14 mouse cellular contexts compared by ENCODE assay signal in the genomic region with DNA sequence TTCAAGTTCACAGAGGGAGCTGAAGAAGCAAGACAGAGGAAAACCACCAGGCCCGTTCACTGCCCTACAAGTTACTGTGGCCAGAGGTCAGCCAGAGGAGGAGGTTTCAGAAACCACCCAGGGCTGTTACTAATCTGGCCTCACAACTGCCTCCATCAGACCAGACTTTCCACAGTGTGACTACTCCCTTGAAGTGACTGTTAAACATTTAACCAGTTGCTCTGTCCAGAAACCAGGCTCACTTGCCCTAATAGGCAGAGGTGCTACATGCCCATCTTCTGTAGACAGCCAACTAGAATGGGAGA. TPM values are rescaled to one million over a fixed set of nuclear protein-coding genes. Genes with fewer than 3 reads are reported as not detected.
DNase-seq lines count a peak whose midpoint lies in the region; ATAC-seq lines count a peak whose summit lies in the region.
"Had no signal": no experiment of that assay in that cellular context is flagged by ENCODE, and none has a peak within 500 bp of the region (broad histone marks: within the 10 kb centered on the region; RNA-seq: fewer than 3 reads in every experiment).

No protein-coding gene starts in this region.

- no peaks in the 10 kb centered on the region for H3K9me3 ChIP-seq in heart, embryonic 13.5 days
- H3K9me3 ChIP-seq in heart, embryonic 11.5 days (replicated peaks; ENCODE audit: control insufficient read depth, low read length): no peaks in the 10 kb centered on the region
- no peaks in the 10 kb centered on the region for H3K9me3 ChIP-seq in kidney, embryonic 14.5 days (ENCODE audit: control insufficient read depth, low read length)
- H3K9me3 ChIP-seq in stomach, embryonic 16.5 days (replicated peaks; ENCODE audit: control insufficient read depth, low read length): no peaks in the 10 kb centered on the region
- H3K9me3 ChIP-seq: embryonic facial prominence, embryonic 12.5 days; heart, embryonic 10.5 days; midbrain, embryonic 10.5 days; neural tube, embryonic 13.5 days had no signal

- H3K27ac ChIP-seq in heart, embryonic 13.5 days (replicated peaks): peak overlapping the region; percentile 41; the same call in 1 of the 2 replicates
- H3K27ac ChIP-seq in heart, embryonic 11.5 days (ENCODE audit: low read depth, low read length): no peak overlapping the region
- H3K27ac ChIP-seq in kidney, embryonic 14.5 days (ENCODE audit: low read depth, low read length): peak overlapping the region; percentile 5; the same call in 1 of the 2 replicates
- peak overlapping the region; percentile 84 for H3K27ac ChIP-seq in stomach, embryonic 16.5 days (ENCODE audit: low read length)
- H3K27ac ChIP-seq: embryonic facial prominence, embryonic 12.5 days; heart, embryonic 10.5 days; liver, embryonic 14.5 days; midbrain, embryonic 10.5 days; neural tube, embryonic 13.5 days had no signal

- H3K36me3 ChIP-seq in heart, embryonic 13.5 days: peaks cover 11% of the 10 kb centered on the region
- no peaks in the 10 kb centered on the region; the same call in 1 of the 2 replicates for H3K36me3 ChIP-seq in heart, embryonic 11.5 days (ENCODE audit: control insufficient read depth, insufficient read depth, low read length)
- H3K36me3 ChIP-seq in kidney, embryonic 14.5 days (ENCODE audit: control insufficient read depth, insufficient read depth, low read length): 0 out of 2 replicates have a peak, but pooled peaks cover 2% of the 10 kb centered on the region
- no peaks in the 10 kb centered on the region for H3K36me3 ChIP-seq in stomach, embryonic 16.5 days (ENCODE audit: control insufficient read depth, insufficient read depth, low read length)
- H3K36me3 ChIP-seq: neural tube, embryonic 13.5 days had no signal

- peaks cover 60% of the 10 kb centered on the region for H3K4me1 ChIP-seq in heart, embryonic 13.5 days
- peaks cover 32% of the 10 kb centered on the region for H3K4me1 ChIP-seq in heart, embryonic 11.5 days (ENCODE audit: control insufficient read depth, insufficient read depth, low read length)
- H3K4me1 ChIP-seq in kidney, embryonic 14.5 days (ENCODE audit: control insufficient read depth, insufficient read depth, low read length): peaks cover 27% of the 10 kb centered on the region
- peaks cover 54% of the 10 kb centered on the region for H3K4me1 ChIP-seq in stomach, embryonic 16.5 days (ENCODE audit: control insufficient read depth, insufficient read depth, low read length)

- no peak overlapping the region for H3K4me3 ChIP-seq in heart, embryonic 13.5 days
- H3K4me3 ChIP-seq in heart, embryonic 11.5 days (ENCODE audit: low read depth, low read length): no peak overlapping the region
- H3K4me3 ChIP-seq in kidney, embryonic 14.5 days (ENCODE audit: low read length): no peak overlapping the region
- H3K4me3 ChIP-seq in stomach, embryonic 16.5 days (replicated peaks; ENCODE audit: low read length): no peak overlapping the region
- H3K4me3 ChIP-seq: embryonic facial prominence, embryonic 12.5 days; heart, embryonic 10.5 days; midbrain, embryonic 10.5 days; neural tube, embryonic 13.5 days had no signal

- H3K27me3 ChIP-seq in heart, embryonic 13.5 days (replicated peaks): no peaks in the 10 kb centered on the region
- H3K27me3 ChIP-seq in heart, embryonic 11.5 days (ENCODE audit: control insufficient read depth, insufficient read depth, low read length): no peaks in the 10 kb centered on the region
- no peaks in the 10 kb centered on the region for H3K27me3 ChIP-seq in kidney, embryonic 14.5 days (ENCODE audit: control insufficient read depth, insufficient read depth, low read length)
- no peaks in the 10 kb centered on the region for H3K27me3 ChIP-seq in stomach, embryonic 16.5 days (ENCODE audit: control insufficient read depth, insufficient read depth, low read length)
- H3K27me3 ChIP-seq: embryonic facial prominence, embryonic 12.5 days; neural tube, embryonic 13.5 days had no signal

- no peak for ATAC-seq in heart, embryonic 13.5 days (ENCODE audit: extremely low read depth, insufficient number of reproducible peaks, low FRiP score, low TSS enrichment)
- no peak for ATAC-seq in heart, embryonic 11.5 days (replicated peaks; ENCODE audit: insufficient number of reproducible peaks, low FRiP score, low TSS enrichment)
- no peak; the same call in 1 of the 2 replicates for ATAC-seq in kidney, embryonic 14.5 days (ENCODE audit: low FRiP score, low TSS enrichment)
- no peak for ATAC-seq in stomach, embryonic 16.5 days (ENCODE audit: insufficient read depth, low FRiP score)

- H3K4me2 ChIP-seq in heart, embryonic 13.5 days: no peak overlapping the region
- H3K4me2 ChIP-seq in heart, embryonic 11.5 days: no peak overlapping the region
- no peak overlapping the region for H3K4me2 ChIP-seq in kidney, embryonic 14.5 days (replicated peaks; ENCODE audit: low read depth, low read length)
- no peak overlapping the region for H3K4me2 ChIP-seq in stomach, embryonic 16.5 days (ENCODE audit: low read depth, low read length)
- H3K4me2 ChIP-seq: embryonic facial prominence, embryonic 12.5 days; neural tube, embryonic 13.5 days had no signal

- WGBS in heart, embryonic 13.5 days: 73% methylated on average over 1 of the region's 1 CpGs
- 94% methylated on average over 1 of the region's 1 CpGs for WGBS in heart, embryonic 11.5 days (ENCODE audit: insufficient replicate concordance)
- 61% methylated on average over 1 of the region's 1 CpGs for WGBS in kidney, embryonic 14.5 days
- 68% methylated on average over 1 of the region's 1 CpGs for WGBS in stomach, embryonic 16.5 days

- no peak overlapping the region for H3K9ac ChIP-seq in heart, embryonic 13.5 days
- H3K9ac ChIP-seq in heart, embryonic 11.5 days (ENCODE audit: low read depth, low read length): no peak overlapping the region
- H3K9ac ChIP-seq in kidney, embryonic 14.5 days (ENCODE audit: low read depth, low read length): no peak overlapping the region
- 0 out of 2 replicates have a peak overlapping the region, but pooled peaks have one; percentile 9 for H3K9ac ChIP-seq in stomach, embryonic 16.5 days (ENCODE audit: low read length)
- H3K9ac ChIP-seq: embryonic facial prominence, embryonic 12.5 days; liver, embryonic 14.5 days; neural tube, embryonic 13.5 days had no signal

- DNase-seq in lung, postnatal 36 days: peak; percentile 43
- DNase-seq in lung, postnatal 4 days: no peak
- no peak for DNase-seq in left cerebral cortex, adult 9 months (ENCODE audit: low spot score in 2 of 2)
- no peak for DNase-seq in spleen, postnatal 14 days (ENCODE audit: low spot score in 2 of 2)
- DNase-seq: cerebellum, adult 8-10 months had no signal

RNA-seq across cellular contexts. Expression of a gene that starts 35.3 kb away (rescaled TPM):
- 12.7 and 16.5 TPM in 2 replicates for polyA plus RNA-seq in heart, embryonic 13.5 days (2015; fragmentation: Nextera tagmentation; extraction: Ambion mirVana)
- 8.4 and 9.5 TPM in 2 replicates for polyA plus RNA-seq in heart, embryonic 11.5 days (2014; fragmentation: Nextera tagmentation; extraction: Ambion mirVana)
- polyA plus RNA-seq in kidney, embryonic 14.5 days (2014; fragmentation: Nextera tagmentation; extraction: Ambion mirVana): 9.8 and 16.0 TPM in 2 replicates
- polyA plus RNA-seq in stomach, embryonic 16.5 days (2015; fragmentation: Nextera tagmentation; extraction: Ambion mirVana): 5.4 and 9.7 TPM in 2 replicates

RNA-seq across cellular contexts. Expression of a gene that starts 39.2 kb away (rescaled TPM):
- polyA plus RNA-seq in heart, embryonic 13.5 days (2015; fragmentation: Nextera tagmentation; extraction: Ambion mirVana): 27.3 and 28.8 TPM in 2 replicates
- 34.5 and 35.0 TPM in 2 replicates for polyA plus RNA-seq in heart, embryonic 11.5 days (2014; fragmentation: Nextera tagmentation; extraction: Ambion mirVana)
- polyA plus RNA-seq in kidney, embryonic 14.5 days (2014; fragmentation: Nextera tagmentation; extraction: Ambion mirVana): 51.9 and 54.9 TPM in 2 replicates
- 41.2 and 42.7 TPM in 2 replicates for polyA plus RNA-seq in stomach, embryonic 16.5 days (2015; fragmentation: Nextera tagmentation; extraction: Ambion mirVana)
